Mouse (Mus musculus) retina, postnatal 1 day (tissue): Measurements from ENCODE around the gene Slc25a21.
A peak's percentile ranks its signal among the peaks of the same experiment; 100 is the strongest.

Experiments used
- DNase-seq: peaks from one replicate; pipeline ENCODE4 v3.0.0-alpha.2; 2012

The Slc25a21 gene

GRCm38 (mm10) chr12:56873204-56873603, 324.1 kb downstream of the Slc25a21 start:
- no peak for DNase-seq

DNA sequence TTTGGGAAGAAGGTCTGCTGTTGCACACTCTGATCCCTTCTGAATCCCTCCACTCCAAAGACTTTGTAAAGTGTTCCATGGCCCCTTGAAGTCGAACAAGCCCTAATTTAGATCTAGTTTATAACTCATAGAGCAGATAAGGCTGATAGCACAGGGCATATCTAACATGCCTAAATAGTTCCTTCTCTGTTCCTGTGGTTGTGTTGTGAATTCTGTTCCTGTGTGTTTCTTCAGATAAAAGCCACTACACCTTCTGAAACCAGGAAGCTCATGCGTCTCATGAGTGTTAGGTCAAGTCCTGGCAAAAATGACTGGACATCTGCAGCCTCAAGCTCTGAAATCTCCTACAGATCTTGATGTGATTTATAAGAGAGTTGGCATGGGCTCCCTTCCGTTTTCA, 326.7 kb downstream of the Slc25a21 start:
- DNase-seq: no peak

GRCm38 (mm10) chr12:56863873-56864562, 333.3 kb downstream of the Slc25a21 start:
- DNase-seq: no peak

DNA sequence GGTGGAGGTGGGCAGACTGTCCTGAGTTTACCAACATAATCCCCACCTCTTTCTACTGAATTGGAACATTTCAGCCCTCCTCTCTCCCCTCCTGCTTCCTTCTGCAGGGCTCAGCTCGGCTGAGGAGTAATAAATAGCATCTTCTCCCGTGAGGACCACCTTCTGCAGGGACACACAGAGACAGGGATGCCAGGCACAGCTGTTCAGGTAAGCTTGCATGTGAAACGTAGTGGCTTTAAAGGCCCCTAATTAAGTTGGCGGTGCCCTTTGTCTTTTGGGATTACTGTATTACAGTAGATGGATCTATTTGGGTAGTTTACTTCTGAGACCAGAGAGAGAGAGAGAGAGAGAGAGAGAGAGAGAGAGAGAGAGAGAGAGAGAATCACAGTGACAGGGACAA, 344.6 kb downstream of the Slc25a21 start:
- DNase-seq: no peak

GRCm38 (mm10) chr12:56851464-56851863, 345.8 kb downstream of the Slc25a21 start:
- no peak for DNase-seq

DNA sequence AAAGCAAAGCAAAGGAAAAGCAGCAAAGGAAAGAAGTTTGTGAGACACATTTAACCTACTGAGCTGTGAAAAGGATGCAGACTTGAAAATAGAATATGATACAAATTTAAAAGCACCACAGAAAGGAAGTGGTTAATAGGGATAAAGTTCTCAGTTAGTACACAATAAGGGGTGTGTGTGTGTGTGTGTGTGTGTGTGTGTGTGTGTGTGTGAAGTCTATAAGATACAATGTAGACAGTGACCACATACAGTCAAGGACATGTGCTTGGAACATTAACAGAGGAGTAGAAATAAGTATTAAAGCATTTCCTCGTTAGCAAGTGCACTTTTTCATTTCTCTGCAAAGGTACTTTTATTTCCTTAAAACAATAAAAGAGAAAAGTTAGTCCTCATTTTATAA, 367.3 kb downstream of the Slc25a21 start:
- DNase-seq: no peak

DNA sequence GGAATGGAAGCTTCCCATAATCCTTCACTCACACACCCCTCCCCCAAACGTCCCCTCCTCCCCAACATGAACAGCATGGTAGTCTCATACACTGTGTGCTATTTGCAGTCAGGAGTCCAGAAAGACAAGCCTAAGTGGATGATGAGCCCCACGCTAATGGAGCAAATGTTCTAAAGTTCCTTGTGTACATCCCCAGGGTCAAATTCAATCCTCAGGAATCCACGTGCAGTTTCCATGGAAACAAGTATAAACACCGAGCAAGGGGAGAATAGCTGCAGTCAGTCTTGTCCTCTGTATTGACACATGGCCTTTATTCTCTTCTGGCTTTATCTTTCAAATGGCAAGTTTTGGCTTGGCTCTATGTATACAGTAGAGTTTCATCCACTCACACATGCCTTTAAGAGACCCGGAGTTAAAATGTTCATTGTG, 367.8 kb downstream of the Slc25a21 start:
- peak; percentile 51 for DNase-seq

- DNase-seq: no peak
These were observed 369.4 kb downstream of the Slc25a21 start for GRCm38 (mm10) chr12:56827808-56828384.

GRCm38 (mm10) chr12:56824688-56825087, 372.6 kb downstream of the Slc25a21 start:
- DNase-seq: no peak

DNA sequence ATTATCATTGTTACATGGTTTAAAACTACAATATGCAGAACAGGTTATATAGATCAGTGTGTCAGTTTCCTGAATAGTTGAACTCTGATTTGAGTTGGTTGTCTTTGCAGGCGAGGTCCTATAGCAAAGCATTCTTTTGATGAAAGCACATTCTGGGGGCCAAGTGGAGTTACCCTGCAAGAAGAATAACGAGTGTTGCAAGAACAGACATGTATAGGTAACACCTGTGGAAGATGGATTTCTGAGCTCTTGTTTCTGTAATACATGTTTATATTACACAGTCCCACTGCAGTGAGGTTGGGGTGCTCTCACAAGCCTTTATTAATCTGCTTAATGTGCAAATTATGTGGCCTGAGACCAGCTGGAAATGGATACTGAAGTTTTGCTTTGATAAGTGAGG, 375.1 kb downstream of the Slc25a21 start:
- DNase-seq: no peak

GRCm38 (mm10) chr12:56820604-56821003, 376.7 kb downstream of the Slc25a21 start:
- no peak for DNase-seq

DNA sequence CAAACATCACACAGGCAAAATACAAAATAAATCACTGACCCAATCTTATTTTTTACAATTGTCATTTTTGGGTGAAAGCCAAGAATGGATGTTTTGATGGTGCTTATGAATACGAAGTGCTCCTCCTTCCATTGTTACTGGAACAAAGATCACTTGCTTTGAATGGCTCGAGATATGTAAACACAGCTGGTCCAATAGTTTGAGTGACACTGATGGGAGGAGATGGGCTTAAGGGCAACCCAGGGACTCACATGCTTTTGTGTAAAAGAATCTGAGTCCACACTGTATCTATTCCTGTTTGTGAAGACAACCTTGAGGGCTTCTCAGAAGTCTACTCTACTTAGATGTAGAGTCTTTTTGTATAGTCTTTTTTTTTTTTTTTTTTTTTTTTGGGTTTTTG, 389.8 kb downstream of the Slc25a21 start:
- peak; percentile 36 for DNase-seq

DNA sequence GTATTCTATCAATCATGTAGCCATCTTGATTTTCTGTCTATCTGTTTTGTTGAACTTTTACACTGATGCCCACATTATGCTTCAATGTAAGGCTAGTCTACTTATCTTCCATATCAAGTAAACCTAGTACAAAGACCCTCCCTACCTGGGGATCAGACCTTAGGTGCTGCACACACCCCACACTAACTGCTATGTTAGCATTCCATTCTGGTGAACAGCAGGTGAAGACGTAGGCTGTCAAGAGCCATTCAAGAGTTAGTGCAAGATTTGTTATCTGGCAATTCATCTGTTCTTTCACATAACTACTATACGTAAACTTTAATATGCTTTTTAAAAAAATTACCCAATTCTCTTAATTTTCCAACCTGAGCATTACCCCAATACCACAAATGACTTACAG, 390.2 kb downstream of the Slc25a21 start:
- no peak for DNase-seq

DNA sequence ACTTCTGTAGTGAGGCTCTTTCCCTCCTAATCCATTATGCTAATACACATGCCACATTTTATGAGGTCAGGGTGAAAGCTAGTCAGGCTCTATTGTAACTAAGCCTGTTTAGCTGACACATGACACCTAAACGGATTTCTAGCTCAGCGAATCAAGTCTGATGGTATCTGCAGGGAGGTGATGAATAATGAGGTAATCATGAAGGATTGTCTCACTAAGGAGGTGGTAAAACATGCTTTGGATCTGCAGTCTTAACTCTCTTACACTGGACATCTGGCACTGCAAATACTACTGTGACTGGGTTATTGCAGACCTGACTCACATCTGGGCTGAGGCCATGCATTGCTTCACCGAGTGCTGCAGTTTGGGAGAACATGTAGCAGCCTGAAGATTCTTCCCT, 392.8 kb downstream of the Slc25a21 start:
- peak; percentile 59 for DNase-seq

- peak; percentile 29 for DNase-seq
These were observed 398.4 kb downstream of the Slc25a21 start for GRCm38 (mm10) chr12:56798641-56799415.

DNA sequence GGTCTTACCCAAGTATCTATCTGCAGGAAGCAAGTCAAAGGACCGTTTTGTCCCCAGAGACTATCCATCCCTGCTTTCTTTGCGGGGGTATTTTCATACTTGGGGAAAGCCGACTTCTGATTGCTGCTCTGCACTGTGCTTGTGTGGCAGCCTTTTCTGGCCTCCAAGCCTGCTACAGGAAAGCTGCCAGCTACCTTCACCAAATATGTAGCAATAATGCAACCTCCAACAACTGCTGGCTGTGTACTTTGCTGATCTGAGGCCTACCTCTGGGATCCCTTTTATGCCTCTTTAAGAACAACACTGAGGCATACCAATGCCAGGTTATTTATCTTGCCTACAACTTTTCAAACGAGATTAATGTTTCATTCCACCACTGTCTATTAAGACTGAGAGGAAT, 408.0 kb downstream of the Slc25a21 start:
- DNase-seq: no peak

DNA sequence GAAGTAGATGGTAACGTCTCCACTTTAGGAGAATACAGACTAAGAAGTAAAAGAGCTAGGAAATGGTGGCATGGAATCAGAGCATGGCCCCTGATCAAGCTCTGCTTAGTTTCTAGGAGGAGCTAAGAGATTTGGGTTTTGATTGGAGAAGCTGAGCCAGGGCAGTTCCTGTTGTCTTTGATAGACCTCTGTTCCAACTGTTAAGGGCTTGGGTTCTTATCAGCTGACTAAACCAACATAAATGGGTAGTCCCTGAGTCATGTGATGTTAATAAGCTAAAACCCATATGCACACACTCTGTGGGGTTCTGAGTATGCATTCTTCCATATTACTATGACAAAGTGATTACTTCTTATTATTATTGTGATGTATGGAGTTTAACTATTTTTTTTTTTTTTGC, 412.0 kb downstream of the Slc25a21 start:
- DNase-seq: no peak

DNA sequence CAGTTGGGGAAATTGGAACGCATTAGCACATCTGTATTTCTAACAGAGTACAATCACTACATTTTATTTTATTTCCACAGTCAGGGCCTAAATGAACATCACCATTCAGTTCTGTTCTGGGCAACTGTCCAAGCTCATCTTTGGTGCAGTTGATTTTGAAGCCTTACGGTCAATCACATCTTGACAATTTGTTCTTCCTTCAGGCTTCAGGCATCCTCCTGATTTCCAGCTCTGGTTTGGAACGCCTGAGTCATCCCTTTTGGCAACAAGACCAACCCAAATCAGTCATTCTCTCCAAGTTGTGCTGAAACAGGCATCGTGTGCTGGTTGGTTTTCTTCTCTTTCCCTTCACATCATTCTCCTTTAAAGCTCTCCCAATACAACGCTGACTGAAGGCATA, 416.1 kb downstream of the Slc25a21 start:
- DNase-seq: no peak

GRCm38 (mm10) chr12:56779621-56780020, 417.7 kb downstream of the Slc25a21 start:
- DNase-seq: no peak

- no peak for DNase-seq
These were observed 423.3 kb downstream of the Slc25a21 start for GRCm38 (mm10) chr12:56773941-56774340.

- no peak for DNase-seq
These were observed 427.9 kb downstream of the Slc25a21 start for GRCm38 (mm10) chr12:56769421-56769820.

GRCm38 (mm10) chr12:56767474-56767873, 429.8 kb downstream of the Slc25a21 start:
- DNase-seq: no peak

DNA sequence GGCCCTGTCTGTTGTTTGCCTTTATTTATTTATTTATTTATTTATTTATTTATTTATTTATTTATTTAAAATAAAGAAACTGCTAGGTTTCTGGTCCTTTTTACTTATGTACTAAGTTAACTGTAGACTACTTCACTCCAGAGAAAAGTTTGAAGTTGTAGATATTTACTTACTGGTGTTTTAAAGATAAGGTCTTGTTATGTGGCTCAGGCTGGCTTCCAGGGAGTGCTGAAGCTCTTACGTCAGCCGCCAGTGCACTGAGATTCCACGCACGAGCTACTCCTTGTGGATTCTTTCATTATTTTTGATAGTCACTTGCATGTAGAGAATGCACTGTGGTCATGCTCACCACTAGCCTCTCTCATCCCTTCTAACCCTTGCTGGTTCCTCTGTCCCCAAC, 460.2 kb downstream of the Slc25a21 start:
- no peak for DNase-seq

- DNase-seq: no peak
These were observed 469.6 kb downstream of the Slc25a21 start for GRCm38 (mm10) chr12:56727631-56728030.
